Mouse (Mus musculus): Measurements from ENCODE around the gene Dgcr2.
A peak's percentile ranks its signal among the peaks of the same experiment; 100 is the strongest.

Dgcr2 gene

GRCm38 (mm10) chr16:17898462-17898861, at the start of gene Dgcr2, which contains the start of gene Tssk2:
Gene Dgcr2, minus strand, starts transcription at chr16:17898562.
Gene Tssk2, plus strand, starts transcription at chr16:17898637.
- no peak for DNase-seq (ENCODE audit: low read depth, low spot score)

DNA sequence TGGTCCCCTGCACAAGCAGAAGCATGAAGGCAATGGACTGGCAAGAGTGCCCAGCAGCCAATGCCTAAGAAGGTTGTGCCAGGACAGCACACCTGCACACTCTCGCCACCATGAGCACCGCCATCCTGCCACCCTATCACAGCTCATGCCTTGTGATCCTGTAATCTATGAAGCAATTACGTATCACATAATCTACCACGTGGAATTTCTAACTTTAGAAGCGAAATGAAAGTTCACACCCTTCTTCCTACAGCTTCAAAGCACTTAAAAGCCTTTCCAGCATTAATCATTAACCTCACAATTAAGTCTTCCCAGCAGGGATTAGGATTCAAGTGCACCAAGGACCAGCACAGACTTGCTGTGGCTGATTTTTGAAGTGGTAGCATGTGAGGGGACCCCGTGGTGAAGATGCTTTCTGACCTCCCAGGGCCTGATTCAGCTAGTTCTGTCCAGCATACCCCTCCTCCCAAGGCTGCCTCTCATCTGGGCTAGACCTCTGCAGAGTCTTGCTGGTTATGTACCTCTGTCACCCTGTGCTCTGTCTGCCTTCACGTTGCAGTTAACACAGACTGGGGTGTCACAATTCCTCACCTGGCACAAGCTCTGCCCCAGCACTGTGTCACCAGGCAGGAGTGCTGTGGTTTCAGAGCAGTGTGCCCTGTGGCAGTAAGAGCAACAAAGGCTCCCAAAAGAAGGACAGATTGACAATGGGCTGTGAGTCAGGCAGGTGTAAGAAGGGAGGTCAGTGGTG, 46.9 kb upstream of the Dgcr2 start:
- no peak for DNase-seq (ENCODE audit: low read depth, low spot score)

- DNase-seq (ENCODE audit: low read depth, low spot score): no peak
Observed at GRCm38 (mm10) chr16:17943466-17943865, 45.1 kb upstream of the Dgcr2 start.

DNA sequence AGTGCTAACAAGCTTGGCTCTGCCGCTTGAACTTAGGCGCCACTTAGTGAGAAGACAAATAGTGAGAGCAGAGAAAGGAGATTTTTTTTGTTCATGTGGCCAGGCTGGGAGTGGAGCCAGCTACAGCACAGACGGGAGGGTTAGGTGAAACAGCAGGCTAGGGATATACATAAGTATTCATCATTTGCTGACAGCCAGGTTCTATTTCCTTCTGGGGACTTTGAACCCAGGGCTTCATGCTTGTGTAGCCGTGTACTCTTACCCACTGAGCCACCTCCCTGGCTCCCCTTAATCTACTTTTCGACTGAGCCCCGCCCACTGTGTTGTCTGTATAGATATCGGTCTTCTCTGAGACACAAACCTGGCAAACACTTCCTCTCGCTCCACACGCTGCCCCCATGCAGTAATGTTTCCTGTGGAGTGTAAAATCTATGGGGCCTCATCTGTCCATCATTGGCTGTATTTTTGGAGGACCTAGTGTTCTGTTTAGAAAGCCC, 40.9 kb upstream of the Dgcr2 start:
- no peak for DNase-seq (ENCODE audit: low read depth, low spot score)

GRCm38 (mm10) chr16:17938821-17939220, 40.5 kb upstream of the Dgcr2 start:
- no peak for DNase-seq (ENCODE audit: low read depth, low spot score)

DNA sequence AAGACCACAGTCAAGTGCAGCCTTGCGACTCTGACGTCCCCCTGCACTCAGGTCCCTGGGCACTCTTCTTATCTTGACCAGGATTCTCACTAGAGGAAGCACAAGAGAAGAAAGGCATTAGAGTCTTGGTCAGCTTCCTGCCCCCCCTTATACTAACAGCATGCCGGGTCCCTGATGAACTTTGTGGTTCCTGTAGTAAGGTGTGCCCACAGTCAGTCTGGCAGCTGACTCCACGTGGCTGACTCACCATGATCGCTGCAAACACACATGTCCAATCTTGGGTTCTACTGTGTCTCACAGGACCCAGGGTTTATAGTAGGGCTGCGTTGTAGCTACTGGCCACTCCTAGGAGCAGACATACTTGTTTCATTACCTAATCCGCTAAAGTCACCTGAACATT, 39.8 kb upstream of the Dgcr2 start:
- DNase-seq (ENCODE audit: low read depth, low spot score): no peak

GRCm38 (mm10) chr16:17936776-17937175, 38.4 kb upstream of the Dgcr2 start:
- no peak for DNase-seq (ENCODE audit: low read depth, low spot score)

- DNase-seq (ENCODE audit: low read depth, low spot score): no peak
Observed at GRCm38 (mm10) chr16:17934445-17934910, 36.1 kb upstream of the Dgcr2 start.

DNA sequence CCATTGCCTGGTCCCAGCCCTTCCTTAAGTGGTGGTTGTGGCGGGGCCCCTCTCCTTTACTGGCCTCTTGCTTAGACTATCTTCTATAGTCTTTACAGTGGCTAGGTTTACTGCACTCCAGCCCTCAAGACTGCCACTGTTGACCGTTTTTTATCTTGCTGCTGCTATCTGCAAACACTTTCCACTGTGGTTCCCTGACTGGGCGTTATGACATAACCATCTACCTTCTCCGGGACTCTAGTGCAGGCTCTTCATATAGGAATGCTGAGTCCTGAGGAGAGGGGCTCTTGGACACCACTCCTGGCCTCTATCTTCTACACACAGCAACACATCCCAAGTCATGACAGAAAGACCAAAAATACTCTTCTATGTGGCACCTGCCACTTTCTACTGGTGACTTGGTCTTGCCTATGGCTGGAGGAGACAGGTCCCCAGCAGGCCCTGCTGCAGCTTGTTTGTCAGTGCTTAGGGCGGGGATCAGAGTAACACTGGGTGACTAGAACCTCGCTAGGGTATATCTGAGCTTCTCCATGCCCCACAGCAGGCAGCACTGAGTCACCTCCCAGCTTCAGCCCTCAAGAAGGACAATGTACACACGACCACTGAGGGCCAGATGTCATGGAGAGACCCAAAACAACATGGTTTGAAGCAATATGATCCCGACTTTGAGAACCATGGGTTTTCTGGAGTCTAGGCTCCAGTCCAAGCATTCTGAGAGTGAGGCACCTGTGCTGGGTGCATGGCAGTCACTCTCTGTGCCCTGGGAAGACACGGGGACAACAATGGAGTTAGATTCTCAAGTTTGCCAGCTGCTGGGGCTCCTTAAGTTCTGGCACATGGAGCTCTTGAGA, 35.5 kb upstream of the Dgcr2 start:
- DNase-seq (ENCODE audit: low read depth, low spot score): no peak

DNA sequence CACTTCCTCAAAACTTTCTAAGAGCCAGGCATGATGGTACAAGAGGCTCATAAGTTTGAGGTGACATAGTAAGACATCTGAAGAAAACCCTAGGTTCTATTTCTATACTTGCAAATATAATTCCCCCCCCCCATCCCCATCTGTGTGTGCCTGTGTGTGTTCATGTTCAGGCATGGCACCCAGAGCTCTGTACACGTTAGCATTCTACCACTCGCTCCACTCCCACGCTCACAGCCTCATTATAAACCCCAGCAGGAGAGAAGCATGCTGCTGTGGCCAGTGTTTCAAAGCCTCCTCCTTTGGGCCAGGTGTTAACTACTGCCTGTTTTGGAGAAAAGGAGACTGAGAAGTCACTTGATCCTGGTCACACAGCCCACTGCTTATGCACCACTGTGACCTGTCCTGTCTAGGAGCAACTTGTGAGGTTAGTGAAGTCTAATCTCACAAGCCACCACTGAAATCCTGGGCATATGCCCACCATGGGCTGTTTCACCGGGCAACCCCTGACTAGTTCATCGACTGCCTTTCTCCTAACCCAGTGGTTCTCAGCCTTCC, 33.6 kb upstream of the Dgcr2 start:
- DNase-seq (ENCODE audit: low read depth, low spot score): no peak

DNA sequence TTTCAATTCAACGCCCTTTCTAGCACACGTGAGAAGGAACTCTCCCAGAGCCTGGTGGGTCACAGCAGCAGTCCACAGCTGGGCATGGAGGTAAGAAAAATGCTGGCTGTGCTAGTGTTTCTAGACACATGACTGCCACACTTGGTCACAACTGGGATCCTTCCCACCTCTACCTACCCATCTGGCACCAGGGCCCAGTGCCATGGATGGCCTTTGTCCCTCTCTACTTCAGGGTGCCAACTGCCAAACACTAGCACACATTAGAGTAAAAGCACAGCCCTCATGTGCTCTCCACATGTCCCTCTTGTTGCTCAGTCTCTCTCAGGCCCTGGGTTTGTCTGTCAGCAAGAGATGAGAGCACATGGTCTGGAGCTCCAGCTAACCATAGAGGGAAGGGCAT, 31.3 kb upstream of the Dgcr2 start:
- DNase-seq (ENCODE audit: low read depth, low spot score): no peak

- DNase-seq (ENCODE audit: low read depth, low spot score): no peak
Observed at GRCm38 (mm10) chr16:17929211-17929610, 30.8 kb upstream of the Dgcr2 start.

DNA sequence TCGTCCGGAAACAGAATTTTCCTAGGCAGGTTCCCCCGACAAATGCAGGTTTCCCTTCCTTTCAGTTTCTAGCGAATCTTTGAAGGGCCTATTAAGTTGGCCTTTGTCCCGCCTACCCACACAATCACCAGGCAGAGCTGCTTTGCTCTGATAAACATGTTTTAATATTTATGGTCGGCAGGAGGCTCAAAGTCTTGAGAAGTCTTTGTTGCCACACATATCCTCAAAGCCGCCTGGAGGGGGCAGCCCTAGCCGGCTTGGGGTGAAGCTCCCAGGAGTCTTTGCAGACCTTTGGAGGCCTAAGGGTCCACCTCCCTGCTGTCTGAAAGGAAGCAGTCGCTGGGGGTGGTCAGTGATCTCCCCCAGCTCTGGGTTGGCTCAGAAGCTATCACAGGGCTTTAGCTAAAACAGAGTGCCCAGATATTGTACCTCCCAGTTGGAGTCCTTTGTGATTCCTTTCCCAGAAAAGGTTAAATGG, 30.3 kb upstream of the Dgcr2 start:
- DNase-seq (ENCODE audit: low read depth, low spot score): no peak

DNA sequence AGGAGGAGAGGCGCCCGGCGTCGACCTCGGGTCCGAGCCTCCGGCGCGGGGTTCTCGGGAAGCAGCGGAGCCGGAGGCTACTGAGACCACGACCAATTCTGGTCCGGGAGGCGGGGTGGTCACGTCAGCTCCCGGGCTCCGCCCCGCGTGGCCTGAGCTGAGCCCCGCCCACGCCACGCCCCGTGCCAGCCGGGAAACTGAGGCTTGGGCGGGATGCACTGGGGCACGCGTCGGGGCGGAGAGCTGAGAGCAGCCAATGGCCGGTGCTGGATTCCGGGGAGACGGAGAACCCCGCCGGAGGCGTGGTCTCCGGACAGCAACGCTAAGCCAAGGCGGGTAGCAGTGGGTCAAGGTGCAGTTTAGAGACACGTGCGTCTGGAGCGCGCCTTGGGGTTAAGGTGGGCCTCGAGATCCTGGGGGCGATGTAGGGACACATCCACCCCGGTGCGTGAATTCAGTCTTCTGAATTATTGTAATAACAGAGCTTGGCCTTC, 29.8 kb upstream of the Dgcr2 start, which contains the start of gene Slc25a1:
Gene Slc25a1, minus strand, starts transcription at position 133 of the 494 bp plus-strand sequence.
- DNase-seq (ENCODE audit: low read depth, low spot score): no peak

GRCm38 (mm10) chr16:17927351-17928082, 29.2 kb upstream of the Dgcr2 start:
- no peak for DNase-seq (ENCODE audit: low read depth, low spot score)

DNA sequence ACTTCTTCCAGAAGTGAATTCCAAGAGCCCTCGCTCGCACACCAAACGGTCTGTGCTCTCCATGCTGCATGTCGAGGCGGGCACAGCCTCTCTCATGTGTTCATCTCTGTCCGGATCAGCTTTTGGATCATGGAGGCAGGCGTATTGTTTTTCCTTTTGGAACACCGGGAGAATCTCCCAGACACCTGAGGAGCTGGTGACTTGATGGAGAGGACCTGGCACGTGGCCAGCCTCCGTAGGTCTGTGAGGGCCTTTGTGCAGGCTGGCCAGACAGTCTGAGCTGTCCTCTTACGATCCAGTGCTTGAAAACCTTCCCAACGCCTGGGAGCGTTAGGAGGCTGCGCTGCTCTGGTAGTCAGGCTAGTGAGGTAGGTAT, 23.8 kb upstream of the Dgcr2 start:
- no peak for DNase-seq (ENCODE audit: low read depth, low spot score)

DNA sequence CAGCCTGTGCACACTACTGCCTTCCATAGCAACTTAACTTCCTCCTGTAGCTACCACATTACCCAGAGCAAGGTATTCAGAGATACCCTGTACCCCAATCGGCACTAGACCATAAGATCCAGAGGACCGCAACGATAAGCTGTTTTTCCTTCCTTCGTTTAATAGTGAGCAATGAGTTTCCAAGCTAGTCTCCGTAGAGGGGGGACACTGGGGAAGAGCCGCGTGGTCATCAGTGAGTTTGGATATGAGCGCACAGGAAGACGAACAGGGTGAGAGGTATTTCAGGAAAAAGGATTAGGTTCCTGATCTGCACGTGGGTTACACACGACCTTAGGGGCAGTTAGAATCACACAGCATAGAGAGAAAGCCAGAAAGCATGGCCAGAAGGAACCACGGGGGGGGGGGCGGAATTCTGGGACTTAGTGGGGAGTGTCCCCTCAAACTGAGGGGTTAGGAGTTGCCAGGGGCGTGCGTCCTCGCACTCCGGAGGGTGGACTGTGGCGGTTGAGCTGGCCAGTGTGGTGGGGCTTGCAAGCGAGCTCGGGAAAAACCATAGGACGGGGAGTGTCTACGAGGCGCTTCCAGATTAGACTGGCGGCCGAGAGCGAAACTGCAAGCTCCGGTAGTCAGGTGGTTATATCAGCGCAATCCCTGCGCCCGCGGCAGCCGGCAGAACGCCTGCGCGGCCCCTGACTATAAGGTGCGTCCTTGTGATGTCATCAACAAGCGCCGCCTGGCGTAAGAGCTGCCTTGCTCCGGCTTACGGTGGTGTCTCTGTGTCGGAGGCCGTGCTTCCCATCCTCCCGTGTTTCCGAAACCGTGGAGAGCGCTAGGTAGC, 23.2 kb upstream of the Dgcr2 start:
- peak; percentile 89 for DNase-seq (ENCODE audit: low read depth, low spot score)

DNA sequence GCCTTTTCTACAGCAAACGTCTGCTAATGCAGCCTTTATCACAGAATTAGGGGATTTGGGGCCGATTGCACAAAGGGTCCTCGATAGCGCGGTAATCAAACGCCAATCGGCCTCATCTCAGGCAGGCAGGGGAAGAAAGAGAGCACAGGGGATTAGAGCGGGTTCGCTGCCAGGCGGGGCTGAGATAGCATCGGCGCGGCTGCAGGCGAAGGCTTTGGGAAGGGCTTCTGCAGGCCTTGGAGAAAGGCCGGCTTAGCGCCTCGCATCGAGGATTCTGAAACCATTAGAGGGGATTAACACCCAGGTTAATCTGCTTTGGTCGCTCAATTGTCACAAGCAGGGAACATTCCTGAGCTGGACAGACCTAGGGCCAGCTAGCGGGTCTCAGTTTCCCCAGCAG, 22.2 kb upstream of the Dgcr2 start:
- DNase-seq (ENCODE audit: low read depth, low spot score): peak; percentile 76

DNA sequence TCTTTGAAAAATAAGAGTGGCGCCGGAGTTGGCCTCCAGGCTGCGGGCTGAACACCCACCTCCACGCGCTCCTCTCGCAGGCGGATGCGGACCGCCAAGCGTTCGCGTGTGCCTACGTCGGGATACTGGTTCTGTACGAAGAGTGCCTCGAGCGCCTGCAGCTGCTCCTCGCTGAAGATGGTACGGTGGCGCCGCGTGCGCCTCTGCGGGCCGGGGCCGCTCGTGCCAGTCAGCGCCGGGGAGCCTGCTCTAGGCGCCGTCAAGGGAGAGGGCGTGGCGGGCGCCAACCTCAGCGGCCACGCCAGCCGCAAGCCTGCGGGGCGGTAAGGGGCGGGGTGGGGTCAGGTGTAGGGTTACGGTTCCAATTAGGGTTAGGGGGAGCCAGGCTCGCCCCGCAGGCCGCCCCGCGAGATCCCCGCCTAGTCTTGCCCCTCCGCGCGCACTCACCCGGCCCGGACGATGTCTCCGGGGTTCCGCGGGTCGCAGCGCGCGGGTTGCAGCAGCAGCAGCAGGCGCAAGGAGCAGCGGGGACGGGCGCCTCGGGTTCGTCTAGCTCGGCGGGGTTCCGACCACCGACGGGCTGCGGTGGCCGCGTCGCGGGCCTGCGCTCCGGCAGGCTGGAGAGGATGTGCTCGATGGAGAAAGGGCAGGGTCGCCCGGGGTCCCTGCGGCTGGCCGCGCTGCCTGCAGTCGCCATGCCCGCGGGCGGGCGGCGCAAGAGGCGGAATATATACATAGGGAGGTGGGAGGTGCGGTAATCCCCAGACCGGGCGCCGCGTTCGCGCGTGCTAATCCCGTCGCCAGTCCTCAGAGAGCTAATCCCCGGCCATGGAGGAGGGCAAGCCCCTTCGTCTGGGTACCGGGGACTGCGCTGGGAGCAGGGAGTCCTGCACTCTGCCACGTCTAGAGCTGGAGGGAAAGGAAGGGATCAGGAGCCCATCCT, 16.2 kb upstream of the Dgcr2 start, which contains the start of gene Gsc2:
Gene Gsc2, minus strand, starts transcription at position 753 of the 943 bp plus-strand sequence.
- no peak for DNase-seq (ENCODE audit: low read depth, low spot score)
